Mouse (Mus musculus) MEL (cell line): ENCODE measurements around the gene Gm10188. TPM values are rescaled to one million over a fixed set of nuclear protein-coding genes. Genes with fewer than 3 reads are reported as not detected.

Experiments used
- DNase-seq: peaks from one replicate; pipeline ENCODE4 v3.0.0; 2011; ENCODE audit warnings: low read depth, low spot score
- H3K27ac ChIP-seq: 2 replicates; pipeline ENCODE4 v1.5.1; 2012; ENCODE audit warnings: low read depth, mild to moderate bottlenecking, control low read depth, low read length, moderate library complexity; ENCODE audit not compliant: control insufficient read depth
- H3K27me3 ChIP-seq, 2 experiments: fragments of 150-350 bp in 1 of 2; sonication (generic) in 1 of 2; 2 replicates each; pipeline ENCODE4 v1.6.1; 2012; ENCODE audit warnings: low read length in 2 of 2, mild to moderate bottlenecking in 2 of 2, improper control_type of control experiment in 1 of 2, moderate library complexity in 1 of 2; ENCODE audit not compliant: insufficient read depth in 2 of 2, control insufficient read depth in 1 of 2
- H3K36me3 ChIP-seq, 2 experiments: 2 replicates each; pipeline ENCODE4 v1.6.1; 2012 to 2014; ENCODE audit warnings: low read length in 2 of 2, improper control_type of control experiment in 1 of 2, inconsistent platforms in 1 of 2, mild to moderate bottlenecking in 1 of 2; ENCODE audit not compliant: insufficient read depth in 2 of 2, control insufficient read depth in 1 of 2
- H3K4me1 ChIP-seq, 2 experiments: fragments of 150-350 bp in 1 of 2; sonication (generic) in 1 of 2; 2 replicates each; pipeline ENCODE4 v1.6.1; 2012; ENCODE audit warnings: low read length in 2 of 2, improper control_type of control experiment in 1 of 2, mild to moderate bottlenecking in 1 of 2; ENCODE audit not compliant: insufficient read depth in 2 of 2, control insufficient read depth in 1 of 2
- H3K4me3 ChIP-seq, 2 experiments: fragments of 150-350 bp in 1 of 2; sonication (generic) in 1 of 2; 2 replicates each; pipeline ENCODE4 v1.5.1; 2012; ENCODE audit warnings: low read depth in 2 of 2, low read length in 2 of 2, mild to moderate bottlenecking in 2 of 2, moderate library complexity in 2 of 2, control low read depth in 1 of 2, improper control_type of control experiment in 1 of 2; ENCODE audit not compliant: control insufficient read depth in 1 of 2, insufficient read depth in 1 of 2
- H3K79me2 ChIP-seq: 2 replicates; pipeline ENCODE4 v1.6.1; 2012; ENCODE audit warnings: mild to moderate bottlenecking, low read length, moderate library complexity; ENCODE audit not compliant: control insufficient read depth, poor library complexity, insufficient read depth
- H3K9ac ChIP-seq: 2 replicates; pipeline ENCODE4 v1.6.1; 2012; ENCODE audit warnings: low read depth, mild to moderate bottlenecking, control low read depth, low read length, moderate library complexity; ENCODE audit not compliant: control insufficient read depth, poor library complexity, severe bottlenecking
- H3K9me3 ChIP-seq: fragments of 150-350 bp; sonication (generic); replicated peaks from 2 replicates; pipeline ENCODE4 v1.6.1; 2012; ENCODE audit warnings: mild to moderate bottlenecking, low read length, improper control_type of control experiment, moderate library complexity; ENCODE audit not compliant: insufficient read depth
- CHD1 ChIP-seq: IDR thresholded peaks from 2 replicates; pipeline ENCODE4 v1.6.1; 2012; ENCODE audit warnings: low read depth, mild to moderate bottlenecking, inconsistent platforms, low read length, improper control_type of control experiment
- CHD2 ChIP-seq: IDR thresholded peaks from 2 replicates; pipeline ENCODE4 v1.6.1; 2011; ENCODE audit warnings: low read length, improper control_type of control experiment
- CTCF ChIP-seq, 3 experiments: IDR thresholded peaks in 2 of 3; conservative IDR thresholded peaks in 1 of 3; 2 replicates each; pipeline ENCODE4 v1.5.1; 2011 to 2012; ENCODE audit warnings: low read length in 3 of 3, low read depth in 2 of 3, mild to moderate bottlenecking in 2 of 3, improper control_type of control experiment in 1 of 3, inconsistent platforms in 1 of 3, mixed read lengths in 1 of 3, moderate library complexity in 1 of 3; ENCODE audit not compliant: control insufficient read depth in 1 of 3, insufficient read depth in 1 of 3, poor library complexity in 1 of 3, severe bottlenecking in 1 of 3
- E2F4 ChIP-seq: IDR thresholded peaks from 2 replicates; pipeline ENCODE4 v1.6.1; 2011; ENCODE audit warnings: low read depth, low read length, improper control_type of control experiment, borderline replicate concordance
- ELF1 ChIP-seq: IDR thresholded peaks from 2 replicates; pipeline ENCODE4 v1.6.1; 2014; ENCODE audit warnings: low read depth, mild to moderate bottlenecking, inconsistent platforms, low read length, improper control_type of control experiment, moderate library complexity
- GABPA ChIP-seq: IDR thresholded peaks from 2 replicates; pipeline ENCODE4 v1.6.1; 2012; ENCODE audit warnings: low read depth, mild to moderate bottlenecking, inconsistent platforms, low read length, improper control_type of control experiment, moderate library complexity
- GATA1 ChIP-seq: IDR thresholded peaks from 2 replicates; pipeline ENCODE4 v1.6.1; 2011; ENCODE audit warnings: low read depth, low read length, improper control_type of control experiment
- JUND ChIP-seq: IDR thresholded peaks from 2 replicates; pipeline ENCODE4 v1.6.1; 2011; ENCODE audit warnings: low read depth, mild to moderate bottlenecking, improper control_type of control experiment, low read length
- MAFK ChIP-seq: IDR thresholded peaks from 2 replicates; pipeline ENCODE4 v1.6.1; 2011; ENCODE audit warnings: low read depth, mild to moderate bottlenecking, low read length, improper control_type of control experiment, borderline replicate concordance
- MAX ChIP-seq: IDR thresholded peaks from 2 replicates; pipeline ENCODE4 v1.6.1; 2011; ENCODE audit warnings: low read length, improper control_type of control experiment
- MAZ ChIP-seq: IDR thresholded peaks from 2 replicates; pipeline ENCODE4 v1.6.1; 2012; ENCODE audit warnings: low read depth, mild to moderate bottlenecking, inconsistent platforms, low read length, improper control_type of control experiment
- MYB ChIP-seq: IDR thresholded peaks from 2 replicates; pipeline ENCODE4 v1.6.1; 2011; ENCODE audit warnings: mild to moderate bottlenecking, low read depth, low read length, improper control_type of control experiment
- NELFE ChIP-seq: IDR thresholded peaks from 2 replicates; pipeline ENCODE4 v1.6.1; 2011; ENCODE audit warnings: low read depth, low read length, improper control_type of control experiment
- POLR2A ChIP-seq, 2 experiments: IDR thresholded peaks; 2 replicates each; pipeline ENCODE4 v1.6.1; 2011 to 2012; ENCODE audit warnings: low read length in 2 of 2, mild to moderate bottlenecking in 2 of 2, control low read depth in 1 of 2, improper control_type of control experiment in 1 of 2, low read depth in 1 of 2, moderate library complexity in 1 of 2; ENCODE audit not compliant: control insufficient read depth in 1 of 2, insufficient read depth in 1 of 2, poor library complexity in 1 of 2
- POLR2AphosphoS2 ChIP-seq: IDR thresholded peaks from 2 replicates; pipeline ENCODE4 v1.6.1; 2011; ENCODE audit warnings: low read length, improper control_type of control experiment
- SMC3 ChIP-seq: IDR thresholded peaks from 2 replicates; pipeline ENCODE4 v1.6.1; 2011; ENCODE audit warnings: low read depth, low read length, improper control_type of control experiment
- TAL1 ChIP-seq: IDR thresholded peaks from 2 replicates; pipeline ENCODE4 v1.6.1; 2012; ENCODE audit warnings: mild to moderate bottlenecking, inconsistent platforms, low read length, moderate library complexity, mixed read lengths
- TBP ChIP-seq: IDR thresholded peaks from 2 replicates; pipeline ENCODE4 v1.8.0; 2011; ENCODE audit warnings: low read depth, low read length, improper control_type of control experiment
- USF1 ChIP-seq: IDR thresholded peaks from 2 replicates; pipeline ENCODE4 v1.6.1; 2014; ENCODE audit warnings: low read depth, mild to moderate bottlenecking, inconsistent platforms, low read length, improper control_type of control experiment, moderate library complexity
- ZC3H11A ChIP-seq: IDR thresholded peaks from 2 replicates; pipeline ENCODE4 v1.6.1; 2012; ENCODE audit warnings: low read depth, mild to moderate bottlenecking, inconsistent platforms, low read length, improper control_type of control experiment
- polyA plus RNA-seq, 2 experiments: library from polyadenylated mRNA; stranded (reverse) in 1 of 2; unstranded in 1 of 2; fragments of >175 nt in 1 of 2; fragments of >200 nt in 1 of 2; gene quantifications; 2 replicates each; pipeline versions ENCODE4 v1.2.1 to v1.2.4; 2012; ENCODE audit warnings: low replicate concordance in 2 of 2, low read depth in 1 of 2; ENCODE audit not compliant: insufficient read length in 2 of 2, insufficient read depth in 1 of 2, missing spikeins in 1 of 2
- total RNA-seq: library from RNA; depleted of rRNA; stranded (reverse); fragments of 300-350 nt; gene quantifications from 2 replicates; pipeline ENCODE4 v1.2.3, GENCODE M21; 2012

Gene Gm10188
- total and polyA plus RNA-seq, 3 experiments, result not detected

GRCm38 (mm10) chr1:132202771-132203170, 26.8 kb downstream of the Gm10188 start:
- TF ChIP-seq SMC3, result no peak
- Histone ChIP-seq H3K27me3 (peaks cover 28 to 43% of the 10 kb centered on the region in 2 experiments), H3K4me3 (no peak overlapping the region)

GRCm38 (mm10) chr1:132201936-132202335, 27.6 kb downstream of the Gm10188 start:
- Histone ChIP-seq H3K4me1 (no peaks in the 10 kb centered on the region), H3K27ac (no peak overlapping the region), H3K36me3 (no peaks in the 10 kb centered on the region), H3K4me3 (no peak overlapping the region), H3K27me3 (peaks cover 31 to 42% of the 10 kb centered on the region in 2 experiments), H3K9ac (no peak overlapping the region), H3K79me2 (no peaks in the 10 kb centered on the region), H3K9me3 (no peaks in the 10 kb centered on the region)
- DNase-seq, result no peak
- no peak for TF ChIP-seq POLR2A (IDR thresholded peaks at IDR 0.05; ENCODE audit: control insufficient read depth in 1 of 2, insufficient read depth in 1 of 2, low read depth in 1 of 2, low read length in 2 of 2, poor library complexity in 1 of 2)
- TF ChIP-seq MAX, result no peak
- TF ChIP-seq JUND, result no peak
- TF ChIP-seq GABPA, result no peak
- no peak for TF ChIP-seq CHD1
- TF ChIP-seq ELF1, result no peak
- TF ChIP-seq MAFK, result no peak
- no peak for TF ChIP-seq MAZ
- TF ChIP-seq MYB, result no peak
- TF ChIP-seq GATA1, result no peak
- no peak for TF ChIP-seq USF1
- no peak for TF ChIP-seq CTCF (IDR thresholded peaks at IDR 0.05 in 2 of 3, conservative IDR thresholded peaks at IDR 0.05 in 1 of 3; ENCODE audit: control insufficient read depth in 1 of 3, insufficient read depth in 1 of 3, low read depth in 2 of 3, low read length in 3 of 3, poor library complexity in 1 of 3, severe bottlenecking in 1 of 3)
- no peak for TF ChIP-seq POLR2AphosphoS2
- TF ChIP-seq ZC3H11A, result no peak
- TF ChIP-seq E2F4, result no peak
- TF ChIP-seq CHD2, result no peak
- no peak for TF ChIP-seq TAL1
- no peak for TF ChIP-seq NELFE
- TF ChIP-seq TBP, result no peak

More at GRCm38 (mm10) chr1:132202771-132203170, 26.8 kb downstream of the Gm10188 start:
- H3K9ac ChIP-seq, result no peak overlapping the region
- no peaks in the 10 kb centered on the region for H3K9me3 ChIP-seq
- H3K79me2 ChIP-seq, result no peaks in the 10 kb centered on the region
- no peaks in the 10 kb centered on the region for H3K36me3 ChIP-seq
- H3K27ac ChIP-seq, result no peak overlapping the region
- DNase-seq, result no peak
- H3K4me1 ChIP-seq, result no peaks in the 10 kb centered on the region
